Mouse (Mus musculus) limb, embryonic 11.5 days (tissue): ENCODE results near the gene Map3k6. TPM values are rescaled to one million over a fixed set of nuclear protein-coding genes. Genes with fewer than 3 reads are reported as not detected.

Experiments
- ATAC-seq: fragments of 200-750 bp; cut with Nextera tagmentation; 2 replicates; pipeline ENCODE4 v1.8.0; 2017; ENCODE audit warnings: low read depth; ENCODE audit not compliant: insufficient number of reproducible peaks, low FRiP score, low TSS enrichment
- DNase-seq: peaks from one replicate; pipeline ENCODE4 v3.0.0-alpha.2; 2015; ENCODE audit warnings: low spot score
- H3K27ac ChIP-seq: fragments of 300-500 bp; sonication (generic); replicated peaks from 2 replicates; pipeline ENCODE4 v1.5.1; 2014; ENCODE audit warnings: low read depth, mild to moderate bottlenecking, low read length
- H3K27me3 ChIP-seq: fragments of 300-500 bp; sonication (generic); 2 replicates; pipeline ENCODE4 v1.6.1; 2014; ENCODE audit warnings: mild to moderate bottlenecking, low read length, mixed read lengths; ENCODE audit not compliant: control insufficient read depth, insufficient read depth
- H3K36me3 ChIP-seq: fragments of 300-500 bp; sonication (generic); 2 replicates; pipeline ENCODE4 v1.6.1; 2014; ENCODE audit warnings: mild to moderate bottlenecking, low read length, moderate library complexity, mixed read lengths; ENCODE audit not compliant: control insufficient read depth, insufficient read depth
- H3K4me1 ChIP-seq: fragments of 300-500 bp; sonication (generic); 2 replicates; pipeline ENCODE4 v1.6.1; 2014; ENCODE audit warnings: low read length, mixed read lengths; ENCODE audit not compliant: control insufficient read depth, insufficient read depth
- H3K4me2 ChIP-seq: fragments of 300-500 bp; sonication (generic); 2 replicates; pipeline ENCODE4 v1.6.1; 2014; ENCODE audit warnings: low read depth, mild to moderate bottlenecking, moderate library complexity; ENCODE audit not compliant: severe bottlenecking
- H3K4me3 ChIP-seq: fragments of 300-500 bp; sonication (generic); 2 replicates; pipeline ENCODE4 v1.5.1; 2014; ENCODE audit warnings: low read depth, low read length
- H3K9ac ChIP-seq: fragments of 300-500 bp; sonication (generic); 2 replicates; pipeline ENCODE4 v1.6.1; 2014; ENCODE audit warnings: mild to moderate bottlenecking, low read length
- H3K9me3 ChIP-seq: fragments of 300-500 bp; sonication (generic); 2 replicates; pipeline ENCODE4 v1.6.1; 2016; ENCODE audit warnings: low read length; ENCODE audit not compliant: control insufficient read depth
- WGBS: fragments of 180-500 bp; shearing (Covaris S2); extraction: QIAGEN DNeasy Blood & Tissue Kit; methylation state at CpG from one replicate; pipeline ENCODE4 v1.1.7; 2014; 5-methylcytosine and 5-hydroxymethylcytosine counted together
- polyA plus RNA-seq: library from polyadenylated mRNA; unstranded; fragments of >200 nt; fragmentation: Nextera tagmentation; extraction: Ambion mirVana; gene quantifications from 2 replicates; pipeline ENCODE4 v1.2.1, GENCODE M21; 2014

Gene Map3k6
- polyA plus RNA-seq, 1 experiment from 2014 or later = 1.7 TPM

- H3K4me1 ChIP-seq = peaks cover 8% of the 10 kb centered on the region; the same call in 1 of the 2 replicates
- ATAC-seq = no peak
- no peak overlapping the region for H3K4me2 ChIP-seq
- H3K4me3 ChIP-seq = no peak overlapping the region
- H3K27me3 ChIP-seq = peaks cover 6% of the 10 kb centered on the region; the same call in 1 of the 2 replicates
- DNase-seq = no peak
- WGBS = 81% methylated on average over 8 of the region's 8 CpGs
- no peak overlapping the region for H3K27ac ChIP-seq
- no peak overlapping the region for H3K9ac ChIP-seq
- no peaks in the 10 kb centered on the region for H3K9me3 ChIP-seq
- H3K36me3 ChIP-seq = no peaks in the 10 kb centered on the region
These were observed 18.9 kb upstream of the Map3k6 start for GRCm38 (mm10) chr4:133221701-133222100.

- no peak for ATAC-seq
- Histone ChIP-seq H3K4me1 (0 out of 2 replicates have a peak, but pooled peaks cover 8% of the 10 kb centered on the region), H3K27me3 (peaks cover 6% of the 10 kb centered on the region; the same call in 1 of the 2 replicates), H3K27ac (peak overlapping the region; percentile 21; the same call in 1 of the 2 replicates), H3K4me3 (no peak overlapping the region), H3K4me2 (no peak overlapping the region), H3K9me3 (no peaks in the 10 kb centered on the region), H3K36me3 (no peaks in the 10 kb centered on the region), H3K9ac (no peak overlapping the region)
- no peak for DNase-seq
- 59% methylated on average over 5 of the region's 5 CpGs for WGBS
These were observed 16.7 kb upstream of the Map3k6 start for GRCm38 (mm10) chr4:133223875-133224274.

GRCm38 (mm10) chr4:133226073-133226472 lies 14.5 kb upstream of the Map3k6 start:
- no peak for DNase-seq
- H3K4me3 ChIP-seq = no peak overlapping the region
- 77% methylated on average over 10 of the region's 10 CpGs for WGBS
- H3K4me2 ChIP-seq = no peak overlapping the region
- no peaks in the 10 kb centered on the region for H3K36me3 ChIP-seq
- H3K4me1 ChIP-seq = 0 out of 2 replicates have a peak, but pooled peaks cover 7% of the 10 kb centered on the region
- H3K27ac ChIP-seq = no peak overlapping the region
- no peak overlapping the region for H3K9ac ChIP-seq
- H3K27me3 ChIP-seq = peaks cover 6% of the 10 kb centered on the region; the same call in 1 of the 2 replicates
- H3K9me3 ChIP-seq = no peaks in the 10 kb centered on the region
- ATAC-seq = no peak

GRCm38 (mm10) chr4:133227636-133228035 lies 13.0 kb upstream of the Map3k6 start:
- H3K9ac ChIP-seq = no peak overlapping the region
- no peak for DNase-seq
- no peak overlapping the region for H3K27ac ChIP-seq
- no peaks in the 10 kb centered on the region for H3K36me3 ChIP-seq
- no peak overlapping the region for H3K4me3 ChIP-seq
- H3K27me3 ChIP-seq = no peaks in the 10 kb centered on the region
- no peak overlapping the region for H3K4me2 ChIP-seq
- H3K4me1 ChIP-seq = 0 out of 2 replicates have a peak, but pooled peaks cover 7% of the 10 kb centered on the region
- no peaks in the 10 kb centered on the region for H3K9me3 ChIP-seq
- 75% methylated on average over 8 of the region's 8 CpGs for WGBS
- ATAC-seq = no peak

- ATAC-seq = no peak
- no peaks in the 10 kb centered on the region for H3K27me3 ChIP-seq
- H3K9ac ChIP-seq = no peak overlapping the region
- H3K4me2 ChIP-seq = no peak overlapping the region
- H3K4me3 ChIP-seq = no peak overlapping the region
- H3K36me3 ChIP-seq = no peaks in the 10 kb centered on the region
- DNase-seq = no peak
- 46% methylated on average over 8 of the region's 8 CpGs for WGBS
- no peak overlapping the region for H3K27ac ChIP-seq
- H3K9me3 ChIP-seq = no peaks in the 10 kb centered on the region
- 0 out of 2 replicates have a peak, but pooled peaks cover 4% of the 10 kb centered on the region for H3K4me1 ChIP-seq
These were observed 11.0 kb upstream of the Map3k6 start for GRCm38 (mm10) chr4:133229582-133229981.

GRCm38 (mm10) chr4:133233285-133233976 lies 7.2 kb upstream of the Map3k6 start:
- H3K27me3 ChIP-seq = no peaks in the 10 kb centered on the region
- H3K4me1 ChIP-seq = 0 out of 2 replicates have a peak, but pooled peaks cover 4% of the 10 kb centered on the region
- H3K4me2 ChIP-seq = no peak overlapping the region
- H3K4me3 ChIP-seq = no peak overlapping the region
- no peak overlapping the region for H3K9ac ChIP-seq
- no peaks in the 10 kb centered on the region for H3K9me3 ChIP-seq
- 45% methylated on average over 10 of the region's 10 CpGs for WGBS
- H3K27ac ChIP-seq = no peak overlapping the region
- DNase-seq (no peak), ATAC-seq (no peak)
- H3K36me3 ChIP-seq = no peaks in the 10 kb centered on the region

- H3K4me3 ChIP-seq = no peak overlapping the region
- H3K27ac ChIP-seq = no peak overlapping the region
- ATAC-seq (no peak), DNase-seq (no peak)
- H3K36me3 ChIP-seq = no peaks in the 10 kb centered on the region
- H3K27me3 ChIP-seq = 0 out of 2 replicates have a peak, but pooled peaks cover under 1% of the 10 kb centered on the region
- H3K4me2 ChIP-seq = no peak overlapping the region
- peaks cover 2% of the 10 kb centered on the region; the same call in 1 of the 2 replicates for H3K4me1 ChIP-seq
- H3K9ac ChIP-seq = no peak overlapping the region
- 54% methylated on average over 5 of the region's 5 CpGs for WGBS
- H3K9me3 ChIP-seq = no peaks in the 10 kb centered on the region
These were observed 5.8 kb upstream of the Map3k6 start for GRCm38 (mm10) chr4:133234771-133235170.

- Histone ChIP-seq H3K27ac (no peak overlapping the region), H3K36me3 (no peaks in the 10 kb centered on the region), H3K27me3 (0 out of 2 replicates have a peak, but pooled peaks cover 4% of the 10 kb centered on the region), H3K4me1 (peaks cover 3% of the 10 kb centered on the region), H3K4me2 (no peak overlapping the region), H3K4me3 (no peak overlapping the region), H3K9ac (no peak overlapping the region), H3K9me3 (no peaks in the 10 kb centered on the region)
- DNase-seq (no peak), ATAC-seq (no peak)
- 76% methylated on average over 5 of the region's 5 CpGs for WGBS
These were observed 5.2 kb upstream of the Map3k6 start for GRCm38 (mm10) chr4:133235415-133235814.
